Mouse (Mus musculus): ENCODE results near the gene Vmac.

Gene Vmac

GRCm38 (mm10) chr17:56688045-56688444 is 29.8 kb downstream of the Vmac start:
- DNase-seq (ENCODE audit: low read depth in 1 of 2, low spot score in 2 of 2): no peak

- no peak for DNase-seq (ENCODE audit: low read depth in 1 of 2, low spot score in 2 of 2)
Measured at GRCm38 (mm10) chr17:56686801-56687200, 31.0 kb downstream of the Vmac start.

- DNase-seq (ENCODE audit: low read depth in 1 of 2, low spot score in 2 of 2): no peak
Measured at GRCm38 (mm10) chr17:56684649-56685048, 33.2 kb downstream of the Vmac start.

DNA sequence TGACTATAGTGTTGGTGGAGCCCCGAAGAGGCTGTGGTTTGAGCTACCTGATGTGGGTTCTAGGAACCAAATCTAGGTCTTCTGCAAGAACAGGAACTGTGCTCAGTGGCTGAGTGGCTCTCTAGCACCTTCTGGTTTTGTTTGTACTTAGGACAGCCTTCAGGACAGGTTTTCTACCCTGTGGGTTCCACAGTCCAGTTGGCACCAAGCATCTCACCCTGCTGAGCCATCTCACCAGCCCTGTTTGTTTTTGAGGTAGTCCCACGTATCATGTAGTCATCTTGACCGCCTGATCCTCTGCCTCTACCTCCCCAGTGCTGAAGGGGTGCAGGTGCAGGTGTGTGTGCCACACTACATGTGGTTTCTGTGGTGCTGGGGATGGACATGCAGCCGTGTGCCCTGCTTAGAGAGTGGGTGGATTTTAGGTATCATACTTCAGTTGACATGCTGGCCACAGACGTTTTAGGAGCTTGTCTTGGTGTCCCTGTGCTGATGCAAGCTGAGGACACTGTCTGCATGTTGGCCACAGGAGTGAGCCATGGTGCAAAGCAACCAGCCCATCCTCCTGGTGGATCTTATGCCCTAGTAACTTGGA is 34.2 kb downstream of the Vmac start:
- DNase-seq (ENCODE audit: low read depth in 1 of 2, low spot score in 2 of 2): no peak

DNA sequence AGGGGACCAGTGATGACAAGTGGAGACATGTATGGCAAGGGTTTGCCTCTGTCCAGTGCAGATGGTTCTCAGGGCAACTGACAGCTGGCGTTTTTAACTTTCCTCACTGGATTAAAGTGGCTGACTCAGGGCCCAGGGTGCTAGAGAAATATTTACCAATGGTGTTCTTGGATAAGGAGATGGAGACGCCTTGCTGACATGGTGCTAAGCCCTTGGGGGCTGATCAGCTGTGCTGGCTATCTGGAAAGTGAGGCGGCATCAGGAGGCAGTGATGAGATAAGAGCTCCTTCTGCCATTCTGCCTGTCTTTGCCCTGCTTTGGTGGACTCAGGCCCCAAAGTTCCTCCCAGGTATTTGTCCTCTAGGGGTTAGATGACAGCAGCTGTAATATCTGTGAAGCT is 34.9 kb downstream of the Vmac start:
- DNase-seq (ENCODE audit: low read depth in 1 of 2, low spot score in 2 of 2): no peak

- no peak for DNase-seq (ENCODE audit: low read depth in 1 of 2, low spot score in 2 of 2)
Measured at GRCm38 (mm10) chr17:56681791-56682190, 36.0 kb downstream of the Vmac start.

DNA sequence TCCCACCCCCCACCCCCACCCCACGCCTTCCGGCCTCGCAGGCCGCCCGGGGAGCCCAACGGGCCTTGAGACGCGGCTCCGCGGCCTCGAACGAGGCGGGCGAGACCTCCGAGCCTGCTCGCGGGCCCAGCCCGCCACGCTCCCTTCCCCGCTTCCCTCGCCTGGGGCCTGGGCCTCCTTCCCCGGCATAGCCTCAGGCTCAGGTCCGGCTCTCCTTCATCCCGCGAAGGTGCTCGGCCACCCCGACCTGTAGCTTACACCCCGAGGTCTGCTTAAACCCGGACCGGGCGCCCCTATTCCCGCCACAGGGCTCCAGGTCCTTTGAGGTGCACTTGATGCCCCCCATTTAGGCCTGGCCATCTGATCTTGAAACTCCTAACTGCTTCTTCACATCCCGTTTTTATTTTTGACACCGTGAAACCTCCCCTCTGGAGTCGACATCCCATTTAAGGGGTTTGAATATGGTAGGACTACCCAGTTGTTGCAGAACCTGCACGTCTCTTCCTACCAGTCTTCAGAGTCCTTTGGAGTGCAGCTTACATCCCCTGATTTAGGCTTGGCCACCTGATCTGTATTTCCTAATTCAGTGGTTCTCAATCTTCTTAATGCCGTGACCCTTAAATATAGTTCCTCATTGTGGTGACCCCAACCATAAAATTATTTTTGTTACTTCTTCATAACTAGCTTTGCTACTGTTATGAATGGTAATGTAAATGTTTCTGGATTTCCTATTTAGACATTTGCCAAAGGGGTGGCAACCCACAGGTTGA is 44.0 kb downstream of the Vmac start:
- DNase-seq (ENCODE audit: low read depth in 1 of 2, low spot score in 2 of 2): peak in 1 of 2 experiments; percentile 5

GRCm38 (mm10) chr17:56672941-56673646 is 44.7 kb downstream of the Vmac start, which contains the start of gene Ranbp3:
Gene Ranbp3, plus strand, starts transcription at chr17:56673294.
- peak; percentile 99 for DNase-seq (ENCODE audit: low read depth in 1 of 2, low spot score in 2 of 2)

- no peak for DNase-seq (ENCODE audit: low read depth in 1 of 2, low spot score in 2 of 2)
Measured at GRCm38 (mm10) chr17:56669766-56670165, 48.1 kb downstream of the Vmac start.

DNA sequence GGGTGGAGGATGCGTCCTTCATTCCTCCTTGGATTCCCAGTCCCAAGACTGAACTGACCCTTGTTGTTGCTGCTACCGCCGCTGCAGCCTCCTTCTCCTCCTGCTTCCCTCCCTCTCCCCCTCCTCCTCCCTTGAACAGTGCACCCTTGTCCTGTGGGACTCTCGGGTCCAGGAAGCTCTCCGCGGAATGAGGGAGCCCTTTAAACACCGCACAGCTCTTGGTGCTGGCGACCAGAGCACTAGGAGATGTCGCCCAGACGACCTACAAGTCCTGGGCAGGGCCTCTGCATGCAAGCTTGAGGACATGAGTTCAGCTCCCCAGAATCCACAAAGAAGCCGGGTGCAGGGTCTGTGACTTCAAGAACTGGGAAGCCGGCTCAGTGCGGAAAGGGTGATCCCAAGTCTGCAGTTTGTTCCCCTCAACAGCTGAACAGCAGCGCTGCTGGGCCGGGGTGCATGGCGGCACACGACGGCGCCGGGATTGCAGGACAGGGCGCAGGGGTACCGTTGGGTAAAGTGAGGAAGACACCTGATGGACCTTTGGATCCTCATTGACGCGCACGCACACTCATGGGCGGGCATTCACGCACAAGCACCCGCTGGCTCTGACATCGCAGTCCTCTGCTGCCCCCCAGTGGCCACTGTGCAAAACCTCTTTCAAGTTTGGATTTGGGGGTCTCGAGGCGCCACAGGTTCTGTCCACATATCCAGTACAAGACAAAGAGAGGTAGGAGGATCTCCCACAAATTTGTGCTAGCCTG is 49.3 kb downstream of the Vmac start:
- peak in 1 of 2 experiments; percentile 63 for DNase-seq (ENCODE audit: low read depth in 1 of 2, low spot score in 2 of 2)

GRCm38 (mm10) chr17:56667591-56667990 is 50.2 kb downstream of the Vmac start:
- no peak for DNase-seq (ENCODE audit: low read depth in 1 of 2, low spot score in 2 of 2)

GRCm38 (mm10) chr17:56666384-56666783 is 51.4 kb downstream of the Vmac start:
- no peak for DNase-seq (ENCODE audit: low read depth in 1 of 2, low spot score in 2 of 2)

DNA sequence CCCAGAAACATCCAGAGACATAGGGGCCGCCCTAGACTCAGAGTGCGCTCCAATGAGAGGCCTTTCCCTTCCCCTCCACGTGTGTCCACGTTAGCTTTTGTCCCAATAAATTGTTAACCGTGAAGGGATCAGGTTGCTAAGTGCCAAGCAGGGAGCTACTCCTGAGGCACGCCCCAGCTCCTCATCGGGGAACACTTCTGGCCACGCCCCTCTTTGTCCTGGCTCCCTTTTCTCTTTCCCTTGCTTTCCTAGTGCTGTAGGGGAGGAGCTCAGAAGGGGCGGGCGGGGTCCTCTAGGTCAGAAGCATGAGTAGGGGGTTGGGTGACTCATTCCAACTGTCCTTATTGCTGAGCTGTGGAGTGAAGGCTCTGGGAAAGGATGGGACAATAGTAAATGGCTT is 53.5 kb downstream of the Vmac start:
- no peak for DNase-seq (ENCODE audit: low read depth in 1 of 2, low spot score in 2 of 2)
